In genomic region chr19:45078971-45079764, GRCm38 (mm10) we compare ENCODE assay signal across 7 mouse cellular contexts. TPM values are rescaled to one million over a fixed set of nuclear protein-coding genes. Genes with fewer than 3 reads are reported as not detected.
DNase-seq lines count a peak whose midpoint lies in the region; ATAC-seq and TF ChIP-seq lines count a peak whose summit lies in the region.

No protein-coding gene starts in this region.

- DNase-seq in R1 (ENCODE audit: low read depth, low spot score) = peak; percentile 51
- no peak for DNase-seq in forebrain, postnatal 0 days
- DNase-seq in limb, embryonic 10.5 days (ENCODE audit: low spot score) = peak; percentile 46
- DNase-seq in frontal cortex, postnatal 10 days (ENCODE audit: low spot score in 2 of 2) = no peak

- H3K27ac ChIP-seq in ES-Bruce4 (ENCODE audit: insufficient read depth, low read length) = no peak overlapping the region
- no peak overlapping the region for H3K27ac ChIP-seq in forebrain, postnatal 0 days (ENCODE audit: low read depth, low read length)
- no peak overlapping the region for H3K27ac ChIP-seq in limb, embryonic 10.5 days
- H3K27ac ChIP-seq in midbrain, embryonic 16.5 days (ENCODE audit: low read length) = no peak overlapping the region

- peaks cover 2% of the 10 kb centered on the region for H3K4me1 ChIP-seq in ES-Bruce4 (ENCODE audit: control insufficient read depth, insufficient read depth, low read length)
- peaks cover 11% of the 10 kb centered on the region for H3K4me1 ChIP-seq in forebrain, postnatal 0 days (ENCODE audit: insufficient read depth)
- H3K4me1 ChIP-seq in limb, embryonic 10.5 days = peaks cover 70% of the 10 kb centered on the region
- peaks cover 33% of the 10 kb centered on the region for H3K4me1 ChIP-seq in midbrain, embryonic 16.5 days (ENCODE audit: control insufficient read depth, insufficient read depth, low read length)

- ATAC-seq in forebrain, postnatal 0 days = 0 out of 2 replicates have a peak, but pooled peaks have one; percentile 10
- ATAC-seq in midbrain, embryonic 16.5 days = no peak
- no peak for ATAC-seq in erythroblast, adult 5-6 weeks (replicated peaks; ENCODE audit: low FRiP score, poor library complexity, severe bottlenecking)

- H3K4me3 ChIP-seq in ES-Bruce4 (ENCODE audit: low read depth, low read length) = no peak overlapping the region; the same call in 1 of the 2 replicates
- peak overlapping the region; percentile 29; the same call in 1 of the 2 replicates for H3K4me3 ChIP-seq in forebrain, postnatal 0 days (ENCODE audit: low read depth, low read length)
- H3K4me3 ChIP-seq in limb, embryonic 10.5 days = peak overlapping the region; percentile 45
- no peak overlapping the region for H3K4me3 ChIP-seq in midbrain, embryonic 16.5 days (ENCODE audit: low read depth, low read length)

- no peak for TF ChIP-seq POLR2A in ES-Bruce4 (IDR thresholded peaks at IDR 0.05; ENCODE audit: insufficient read depth, low read length)

- no peaks in the 10 kb centered on the region for H3K9me3 ChIP-seq in ES-Bruce4 (replicated peaks; ENCODE audit: control insufficient read depth, insufficient read depth, low read length, poor library complexity, severe bottlenecking)
- no peaks in the 10 kb centered on the region for H3K9me3 ChIP-seq in forebrain, postnatal 0 days (ENCODE audit: low read length)
- no peaks in the 10 kb centered on the region for H3K9me3 ChIP-seq in limb, embryonic 10.5 days (replicated peaks)
- H3K9me3 ChIP-seq in midbrain, embryonic 16.5 days (replicated peaks; ENCODE audit: control insufficient read depth, low read length, poor library complexity, severe bottlenecking) = no peaks in the 10 kb centered on the region

- 4% methylated on average over 17 of the region's 17 CpGs for WGBS in forebrain, postnatal 0 days
- 8% methylated on average over 17 of the region's 17 CpGs for WGBS in limb, embryonic 10.5 days
- 7% methylated on average over 17 of the region's 17 CpGs for WGBS in midbrain, embryonic 16.5 days

- peak overlapping the region; percentile 53 for H3K4me2 ChIP-seq in forebrain, postnatal 0 days (ENCODE audit: low read depth)
- peak overlapping the region; percentile 57 for H3K4me2 ChIP-seq in midbrain, embryonic 16.5 days (ENCODE audit: low read length)

- H3K9ac ChIP-seq in ES-Bruce4 (ENCODE audit: low read depth, poor library complexity, severe bottlenecking) = no peak overlapping the region
- H3K9ac ChIP-seq in forebrain, postnatal 0 days = peak overlapping the region; percentile 37; the same call in 1 of the 2 replicates
- peak overlapping the region; percentile 6; the same call in 1 of the 2 replicates for H3K9ac ChIP-seq in midbrain, embryonic 16.5 days (ENCODE audit: low read depth, low read length)

- TF ChIP-seq CTCF in ES-Bruce4 (IDR thresholded peaks at IDR 0.05; ENCODE audit: low read depth, low read length) = peak; percentile 0
- TF ChIP-seq CTCF in forebrain, postnatal 0 days (IDR thresholded peaks at IDR 0.05; ENCODE audit: low read depth) = peak; percentile 56

- H3K36me3 ChIP-seq in ES-Bruce4 (ENCODE audit: control insufficient read depth, insufficient read depth, low read length, poor library complexity, severe bottlenecking) = no peaks in the 10 kb centered on the region
- H3K36me3 ChIP-seq in forebrain, postnatal 0 days (ENCODE audit: insufficient read depth) = no peaks in the 10 kb centered on the region
- no peaks in the 10 kb centered on the region for H3K36me3 ChIP-seq in limb, embryonic 10.5 days
- no peaks in the 10 kb centered on the region for H3K36me3 ChIP-seq in midbrain, embryonic 16.5 days (ENCODE audit: control insufficient read depth, insufficient read depth, low read length)

- no peak for TF ChIP-seq EP300 in ES-Bruce4 (IDR thresholded peaks at IDR 0.05; ENCODE audit: insufficient read depth, low read depth, low read length)

- H3K27me3 ChIP-seq in ES-Bruce4 (ENCODE audit: control insufficient read depth, insufficient read depth, low read length, poor library complexity, severe bottlenecking) = peaks cover 5% of the 10 kb centered on the region; the same call in 1 of the 2 replicates
- H3K27me3 ChIP-seq in forebrain, postnatal 0 days (ENCODE audit: insufficient read depth, low read length) = peaks cover 57% of the 10 kb centered on the region
- peaks cover 89% of the 10 kb centered on the region for H3K27me3 ChIP-seq in limb, embryonic 10.5 days (ENCODE audit: low read depth, poor library complexity, severe bottlenecking)
- H3K27me3 ChIP-seq in midbrain, embryonic 16.5 days (ENCODE audit: control insufficient read depth, insufficient read depth, low read depth, low read length) = peaks cover 47% of the 10 kb centered on the region

RNA-seq across cellular contexts. Expression of gene Kazald1, which starts 4.1 kb away (rescaled TPM):
- polyA plus RNA-seq in ES-Bruce4 (2011; ENCODE audit: insufficient read depth, insufficient read length, low read depth, missing spikeins) = 0.67 and 0.85 TPM in 2 replicates
- 1.8 and 6.1 TPM in 2 replicates for total RNA-seq in forebrain, postnatal 0 days (2014; rRNA removed)
- polyA plus RNA-seq in forebrain, postnatal 0 days (2015; fragmentation: Nextera tagmentation; extraction: Ambion mirVana) = 1.4 and 1.7 TPM in 2 replicates
- 1.0 and 1.5 TPM in 2 replicates for polyA plus RNA-seq in limb, embryonic 10.5 days (2016; fragmentation: Nextera tagmentation; extraction: Ambion mirVana)
- 1.3 and 1.9 TPM in 2 replicates for polyA plus RNA-seq in midbrain, embryonic 16.5 days (2015; fragmentation: Nextera tagmentation; extraction: Ambion mirVana)
- not detected in 2 replicates for total RNA-seq in erythroblast, adult 5-6 weeks (2015; ENCODE audit: low replicate concordance)
- not detected in 2 replicates for total RNA-seq in erythroblast, adult 5-6 weeks (2017; ENCODE audit: low replicate concordance)

RNA-seq across cellular contexts. Expression of gene Sfxn3, which starts 31.9 kb away (rescaled TPM):
- polyA plus RNA-seq in ES-Bruce4 (2011; ENCODE audit: insufficient read depth, insufficient read length, low read depth, missing spikeins) = 13.4 and 15.6 TPM in 2 replicates
- 50.7 and 53.1 TPM in 2 replicates for total RNA-seq in forebrain, postnatal 0 days (2014; rRNA removed)
- polyA plus RNA-seq in forebrain, postnatal 0 days (2015; fragmentation: Nextera tagmentation; extraction: Ambion mirVana) = 93.3 and 106 TPM in 2 replicates
- polyA plus RNA-seq in limb, embryonic 10.5 days (2016; fragmentation: Nextera tagmentation; extraction: Ambion mirVana) = 4.6 and 8.4 TPM in 2 replicates
- 95.9 and 101 TPM in 2 replicates for polyA plus RNA-seq in midbrain, embryonic 16.5 days (2015; fragmentation: Nextera tagmentation; extraction: Ambion mirVana)
- 9.4 and 16.7 TPM in 2 replicates for total RNA-seq in erythroblast, adult 5-6 weeks (2015; ENCODE audit: low replicate concordance)
- 3.4 and 3.8 TPM in 2 replicates for total RNA-seq in erythroblast, adult 5-6 weeks (2017; ENCODE audit: low replicate concordance)

RNA-seq across cellular contexts. Expression of gene Pdzd7, which starts 33.7 kb away (rescaled TPM):
- polyA plus RNA-seq in ES-Bruce4 (2011; ENCODE audit: insufficient read depth, insufficient read length, low read depth, missing spikeins) = 0.97 and 1.3 TPM in 2 replicates
- 5.2 and 6.4 TPM in 2 replicates for total RNA-seq in forebrain, postnatal 0 days (2014; rRNA removed)
- polyA plus RNA-seq in forebrain, postnatal 0 days (2015; fragmentation: Nextera tagmentation; extraction: Ambion mirVana) = 1.6 and 1.9 TPM in 2 replicates
- 0.20 and 0.28 TPM in 2 replicates for polyA plus RNA-seq in limb, embryonic 10.5 days (2016; fragmentation: Nextera tagmentation; extraction: Ambion mirVana)
- polyA plus RNA-seq in midbrain, embryonic 16.5 days (2015; fragmentation: Nextera tagmentation; extraction: Ambion mirVana) = 2.9 and 3.9 TPM in 2 replicates
- not detected in 2 replicates for total RNA-seq in erythroblast, adult 5-6 weeks (2015; ENCODE audit: low replicate concordance)
- 0.28 TPM in 1 of 2 replicates, not detected in the other for total RNA-seq in erythroblast, adult 5-6 weeks (2017; ENCODE audit: low replicate concordance)

Comparison
In these comparisons a context has a peak if more than half of its experiments do, and no peak if none do; other contexts are left out.
1. H3K4me3 ChIP-seq: peak in forebrain, postnatal 0 days (single experiment) and limb, embryonic 10.5 days (single experiment); none in ES-Bruce4 (single experiment) and midbrain, embryonic 16.5 days (single experiment).
2. DNase-seq: peak in R1 (single experiment) and limb, embryonic 10.5 days (single experiment); none in forebrain, postnatal 0 days (single experiment) and frontal cortex, postnatal 10 days (0 of 2).